Mouse (Mus musculus) hindbrain, embryonic 15.5 days (tissue): ENCODE measurements around the gene Ddi2. TPM values are rescaled to one million over a fixed set of nuclear protein-coding genes. Genes with fewer than 3 reads are reported as not detected.
A peak's percentile ranks its signal among the peaks of the same experiment; 100 is the strongest.

ENCODE experiments used
- ATAC-seq: fragments of 200-750 bp; cut with Nextera tagmentation; 2 replicates; pipeline ENCODE4 v1.8.0; 2017; ENCODE audit warnings: low read depth, moderate number of reproducible peaks, moderate TSS enrichment; ENCODE audit not compliant: low FRiP score
- H3K27ac ChIP-seq: fragments of 300-500 bp; sonication (generic); replicated peaks from 2 replicates; pipeline ENCODE4 v1.5.1; 2015; ENCODE audit warnings: mild to moderate bottlenecking, inconsistent platforms
- H3K27me3 ChIP-seq: fragments of 300-500 bp; sonication (generic); 2 replicates; pipeline ENCODE4 v1.6.1; 2015; ENCODE audit warnings: control low read depth, inconsistent platforms
- H3K36me3 ChIP-seq: fragments of 300-500 bp; sonication (generic); 2 replicates; pipeline ENCODE4 v1.6.1; 2015; ENCODE audit warnings: control low read depth, inconsistent platforms
- H3K4me1 ChIP-seq: fragments of 300-500 bp; sonication (generic); replicated peaks from 2 replicates; pipeline ENCODE4 v1.6.1; 2015; ENCODE audit warnings: control low read depth, inconsistent platforms
- H3K4me2 ChIP-seq: fragments of 300-500 bp; sonication (generic); 2 replicates; pipeline ENCODE4 v1.6.1; 2015; ENCODE audit warnings: moderate library complexity, mild to moderate bottlenecking, inconsistent platforms
- H3K4me3 ChIP-seq: fragments of 300-500 bp; sonication (generic); 2 replicates; pipeline ENCODE4 v1.5.1; 2015; ENCODE audit warnings: mild to moderate bottlenecking, inconsistent platforms
- H3K9ac ChIP-seq: fragments of 300-500 bp; sonication (generic); 2 replicates; pipeline ENCODE4 v1.6.1; 2015; ENCODE audit warnings: inconsistent platforms
- H3K9me3 ChIP-seq: fragments of 300-500 bp; sonication (generic); 2 replicates; pipeline ENCODE4 v1.6.1; 2016; ENCODE audit warnings: control low read depth, inconsistent platforms
- WGBS: fragments of 180-500 bp; shearing (Covaris S2); methylation state at CpG from one replicate; pipeline ENCODE4 v1.1.7; 2015; 5-methylcytosine and 5-hydroxymethylcytosine counted together
- polyA plus RNA-seq: library from polyadenylated mRNA; unstranded; fragments of >200 nt; fragmentation: Nextera tagmentation; extraction: Ambion mirVana; gene quantifications from 2 replicates; pipeline ENCODE4 v1.2.1, GENCODE M21; 2015

Gene Ddi2
- polyA plus RNA-seq, 1 experiment from 2014 or later: 13.8 TPM

DNA sequence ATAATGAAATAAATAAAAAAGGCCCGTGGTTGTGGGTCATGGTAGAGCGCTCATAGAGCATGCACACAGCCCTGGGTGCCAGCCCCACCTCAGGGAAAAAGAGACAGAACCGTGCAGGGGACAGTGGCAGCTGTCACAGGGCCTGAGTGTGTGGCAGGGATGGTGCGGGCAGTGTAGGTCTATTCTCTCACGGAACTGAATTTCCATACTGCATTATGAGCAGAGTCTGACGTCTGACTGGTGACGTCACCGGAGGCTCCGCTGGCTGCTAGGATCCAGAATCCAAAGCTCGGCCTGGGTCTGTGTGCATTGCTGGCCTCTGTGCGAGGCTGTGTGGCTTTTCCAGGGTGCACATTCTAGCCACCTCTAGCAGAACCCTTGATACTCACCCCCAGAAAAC, 62.3 kb downstream of the Ddi2 start:
- Histone ChIP-seq H3K27me3 (no peaks in the 10 kb centered on the region), H3K9ac (no peak overlapping the region), H3K27ac (no peak overlapping the region), H3K4me1 (peaks cover 32% of the 10 kb centered on the region), H3K4me2 (no peak overlapping the region), H3K9me3 (no peaks in the 10 kb centered on the region), H3K36me3 (peaks cover 10% of the 10 kb centered on the region; the same call in 1 of the 2 replicates), H3K4me3 (no peak overlapping the region)
- WGBS: 79% methylated on average over 11 of the region's 11 CpGs
- no peak for ATAC-seq

- Histone ChIP-seq H3K27ac (no peak overlapping the region), H3K27me3 (no peaks in the 10 kb centered on the region), H3K36me3 (peaks cover 10% of the 10 kb centered on the region; the same call in 1 of the 2 replicates), H3K9me3 (no peaks in the 10 kb centered on the region), H3K4me3 (no peak overlapping the region), H3K4me2 (no peak overlapping the region), H3K9ac (no peak overlapping the region), H3K4me1 (peaks cover 26% of the 10 kb centered on the region)
- WGBS: 54% methylated on average over 4 of the region's 4 CpGs
- no peak for ATAC-seq
Measured at GRCm38 (mm10) chr4:141659739-141660138, 63.5 kb downstream of the Ddi2 start.

DNA sequence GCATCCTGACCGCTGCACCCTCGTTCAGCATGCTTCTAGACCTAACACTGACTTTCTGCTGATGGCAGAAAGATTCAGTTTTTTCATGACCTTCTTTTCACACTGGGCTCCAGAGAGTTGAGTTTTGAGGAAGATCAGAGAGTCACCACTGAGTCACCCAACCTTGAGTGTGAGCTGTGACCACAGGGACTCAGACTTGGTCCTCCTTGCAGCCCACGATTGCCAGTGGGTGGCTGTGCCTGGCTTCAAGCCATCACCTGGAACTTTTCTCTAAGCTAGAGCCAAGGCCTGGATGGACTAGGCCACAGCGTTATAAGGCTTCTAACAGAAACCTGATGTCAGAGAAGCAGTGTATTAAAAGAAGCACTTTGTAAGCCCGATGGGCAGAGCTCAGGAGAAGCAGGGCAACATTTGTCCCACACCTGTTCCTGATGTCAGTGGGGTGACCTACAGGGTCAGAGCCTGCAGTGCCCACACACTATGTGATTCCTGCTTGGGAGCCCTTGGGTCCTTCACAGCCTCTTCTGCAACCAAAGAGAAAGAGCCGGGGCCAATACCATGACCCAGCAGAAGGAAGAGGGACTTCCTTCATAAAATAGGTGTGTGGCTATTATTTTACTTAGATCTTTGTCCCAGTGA, 64.3 kb downstream of the Ddi2 start:
- no peak overlapping the region for H3K4me3 ChIP-seq

DNA sequence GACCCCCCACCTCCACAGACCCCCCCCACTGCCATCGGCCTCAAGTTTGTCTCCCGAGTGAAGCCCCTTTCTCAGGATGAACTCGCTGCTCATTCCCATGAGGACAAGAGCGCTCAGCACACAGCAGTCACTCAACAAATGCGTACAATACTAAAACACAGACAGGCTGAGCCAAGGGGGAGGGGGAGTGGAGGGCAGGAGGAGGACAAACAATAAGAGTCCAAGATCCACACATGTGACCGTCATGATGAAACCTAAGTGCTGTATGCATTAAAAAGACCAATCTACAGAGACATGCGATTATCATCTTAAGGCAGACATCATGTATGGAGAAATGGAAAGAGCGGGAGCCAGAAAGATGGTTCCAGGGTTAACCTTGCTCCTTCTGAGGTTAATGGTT, 66.3 kb downstream of the Ddi2 start:
- no peaks in the 10 kb centered on the region for H3K9me3 ChIP-seq

More for the DNA sequence above, 64.3 kb downstream of the Ddi2 start:
- Histone ChIP-seq H3K27ac (no peak overlapping the region), H3K9me3 (no peaks in the 10 kb centered on the region), H3K36me3 (peaks cover 10% of the 10 kb centered on the region; the same call in 1 of the 2 replicates), H3K4me2 (no peak overlapping the region), H3K9ac (no peak overlapping the region), H3K4me1 (peaks cover 28% of the 10 kb centered on the region), H3K27me3 (no peaks in the 10 kb centered on the region)
- ATAC-seq: no peak
- WGBS: 92% methylated on average over 6 of the region's 6 CpGs

GRCm38 (mm10) chr4:141655908-141656608, 67.2 kb downstream of the Ddi2 start:
- Histone ChIP-seq H3K9me3 (no peaks in the 10 kb centered on the region), H3K4me1 (peaks cover 22% of the 10 kb centered on the region; the same call in 1 of the 2 replicates), H3K4me2 (no peak overlapping the region), H3K9ac (no peak overlapping the region), H3K27me3 (no peaks in the 10 kb centered on the region), H3K4me3 (no peak overlapping the region), H3K36me3 (peaks cover 16% of the 10 kb centered on the region), H3K27ac (no peak overlapping the region)
- WGBS: 90% methylated on average over 12 of the region's 12 CpGs
- no peak for ATAC-seq

More for the DNA sequence above, 66.3 kb downstream of the Ddi2 start:
- H3K27me3 ChIP-seq: no peaks in the 10 kb centered on the region
- H3K9ac ChIP-seq: no peak overlapping the region
- no peak for ATAC-seq
- no peak overlapping the region for H3K4me3 ChIP-seq
- no peak overlapping the region for H3K4me2 ChIP-seq
- no peak overlapping the region for H3K27ac ChIP-seq
- 61% methylated on average over 8 of the region's 8 CpGs for WGBS
- peaks cover 15% of the 10 kb centered on the region for H3K36me3 ChIP-seq
- H3K4me1 ChIP-seq: peaks cover 24% of the 10 kb centered on the region; the same call in 1 of the 2 replicates

GRCm38 (mm10) chr4:141654509-141654908, 68.7 kb downstream of the Ddi2 start:
- H3K9ac ChIP-seq: no peak overlapping the region
- H3K36me3 ChIP-seq: peaks cover 13% of the 10 kb centered on the region; the same call in 1 of the 2 replicates
- peaks cover 20% of the 10 kb centered on the region for H3K4me1 ChIP-seq
- WGBS: 89% methylated on average over 6 of the region's 6 CpGs
- no peaks in the 10 kb centered on the region for H3K9me3 ChIP-seq
- H3K27me3 ChIP-seq: no peaks in the 10 kb centered on the region
- ATAC-seq: no peak
- H3K4me2 ChIP-seq: no peak overlapping the region
- no peak overlapping the region for H3K4me3 ChIP-seq
- H3K27ac ChIP-seq: peak overlapping the region; percentile 46; the same call in 1 of the 2 replicates

GRCm38 (mm10) chr4:141653813-141654212, 69.4 kb downstream of the Ddi2 start:
- Histone ChIP-seq H3K36me3 (peaks cover 13% of the 10 kb centered on the region; the same call in 1 of the 2 replicates), H3K4me2 (no peak overlapping the region), H3K9me3 (no peaks in the 10 kb centered on the region), H3K4me3 (no peak overlapping the region), H3K27ac (peak overlapping the region; percentile 46), H3K4me1 (peaks cover 23% of the 10 kb centered on the region), H3K27me3 (no peaks in the 10 kb centered on the region), H3K9ac (no peak overlapping the region)
- no peak for ATAC-seq
- WGBS: 78% methylated on average over 13 of the region's 13 CpGs

DNA sequence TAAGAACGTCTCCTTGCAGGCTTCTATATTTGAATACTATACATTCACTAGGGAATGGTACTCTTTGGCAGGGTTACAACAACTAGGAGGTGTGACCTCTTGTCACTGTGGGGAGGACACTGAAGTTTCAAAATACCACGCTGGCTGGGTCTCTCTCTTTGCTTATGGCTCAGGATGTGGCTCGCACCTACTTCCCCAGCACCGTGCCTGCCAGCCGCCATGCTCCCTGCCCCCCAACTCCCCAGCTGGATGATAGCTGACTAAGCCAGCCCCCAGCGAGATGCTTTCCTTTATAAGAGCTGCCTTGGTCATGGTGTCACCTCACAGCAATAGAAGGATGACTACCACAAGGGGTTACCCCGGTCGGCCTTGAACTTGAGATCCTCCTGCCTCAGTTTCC, 70.2 kb downstream of the Ddi2 start:
- no peak overlapping the region for H3K9ac ChIP-seq
- WGBS: 93% methylated on average over 8 of the region's 8 CpGs
- H3K27ac ChIP-seq: no peak overlapping the region
- no peaks in the 10 kb centered on the region for H3K9me3 ChIP-seq
- peaks cover 13% of the 10 kb centered on the region; the same call in 1 of the 2 replicates for H3K36me3 ChIP-seq
- peaks cover 24% of the 10 kb centered on the region for H3K4me1 ChIP-seq
- ATAC-seq: no peak
- no peaks in the 10 kb centered on the region for H3K27me3 ChIP-seq
- no peak overlapping the region for H3K4me3 ChIP-seq
- no peak overlapping the region for H3K4me2 ChIP-seq

- peaks cover 6% of the 10 kb centered on the region; the same call in 1 of the 2 replicates for H3K36me3 ChIP-seq
- H3K4me2 ChIP-seq: no peak overlapping the region
- ATAC-seq: no peak
- 80% methylated on average over 10 of the region's 10 CpGs for WGBS
- 0 out of 2 replicates have a peak overlapping the region, but pooled peaks have one; percentile 11 for H3K27ac ChIP-seq
- H3K4me3 ChIP-seq: no peak overlapping the region
- H3K9ac ChIP-seq: no peak overlapping the region
- no peaks in the 10 kb centered on the region for H3K27me3 ChIP-seq
- H3K4me1 ChIP-seq: peaks cover 20% of the 10 kb centered on the region
- H3K9me3 ChIP-seq: no peaks in the 10 kb centered on the region
Measured at GRCm38 (mm10) chr4:141651944-141652343, 71.3 kb downstream of the Ddi2 start.

- no peak overlapping the region for H3K4me3 ChIP-seq
- no peaks in the 10 kb centered on the region for H3K9me3 ChIP-seq
- no peak overlapping the region for H3K9ac ChIP-seq
- no peak for ATAC-seq
- 86% methylated on average over 6 of the region's 6 CpGs for WGBS
- peaks cover 20% of the 10 kb centered on the region for H3K4me1 ChIP-seq
- H3K27ac ChIP-seq: no peak overlapping the region
- peaks cover 6% of the 10 kb centered on the region; the same call in 1 of the 2 replicates for H3K36me3 ChIP-seq
- H3K27me3 ChIP-seq: no peaks in the 10 kb centered on the region
- no peak overlapping the region for H3K4me2 ChIP-seq
Measured at GRCm38 (mm10) chr4:141651286-141651685, 71.9 kb downstream of the Ddi2 start.

GRCm38 (mm10) chr4:141649244-141649643, 74.0 kb downstream of the Ddi2 start:
- Histone ChIP-seq H3K4me3 (no peak overlapping the region), H3K27me3 (no peaks in the 10 kb centered on the region), H3K27ac (peak overlapping the region; percentile 44), H3K4me1 (peaks cover 18% of the 10 kb centered on the region), H3K9me3 (no peaks in the 10 kb centered on the region), H3K36me3 (peaks cover 6% of the 10 kb centered on the region; the same call in 1 of the 2 replicates), H3K9ac (no peak overlapping the region), H3K4me2 (0 out of 2 replicates have a peak overlapping the region, but pooled peaks have one; percentile 19)
- WGBS: 72% methylated on average over 6 of the region's 6 CpGs
- 0 out of 2 replicates have a peak, but pooled peaks have one; percentile 11 for ATAC-seq

GRCm38 (mm10) chr4:141648262-141648661, 75.0 kb downstream of the Ddi2 start:
- no peak overlapping the region for H3K27ac ChIP-seq
- WGBS: 85% methylated on average over 5 of the region's 5 CpGs
- no peaks in the 10 kb centered on the region for H3K27me3 ChIP-seq

More at GRCm38 (mm10) chr4:141648262-141648661, 75.0 kb downstream of the Ddi2 start:
- Histone ChIP-seq H3K4me1 (peaks cover 21% of the 10 kb centered on the region), H3K9me3 (no peaks in the 10 kb centered on the region), H3K4me3 (no peak overlapping the region), H3K4me2 (no peak overlapping the region), H3K9ac (no peak overlapping the region), H3K36me3 (peaks cover 6% of the 10 kb centered on the region; the same call in 1 of the 2 replicates)
- ATAC-seq: no peak
